Mouse (Mus musculus): ENCODE measurements around the gene Sstr2.
A peak's percentile ranks its signal among the peaks of the same experiment; 100 is the strongest.

DNA sequence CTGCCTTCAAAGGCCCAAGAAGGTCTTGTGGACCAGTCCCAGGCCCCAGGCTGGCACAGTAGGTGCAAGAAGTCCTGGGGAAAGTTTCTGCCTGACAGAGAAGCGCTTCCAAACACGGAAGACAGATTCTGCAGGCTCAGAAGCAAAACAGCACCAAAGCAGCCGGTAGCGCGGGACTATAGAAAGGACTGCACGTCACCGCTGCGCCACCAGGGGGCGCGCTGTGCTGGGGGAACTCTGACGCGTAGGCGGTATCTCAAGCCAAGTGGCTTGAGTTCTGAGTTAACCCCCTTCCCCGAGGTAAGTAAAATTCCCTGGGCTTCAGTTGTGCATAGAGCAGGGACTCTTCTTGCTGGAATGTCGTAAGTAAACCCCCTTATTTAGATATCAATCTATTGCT, 29.0 kb downstream of the Sstr2 start:
- TF ChIP-seq CTCF (IDR thresholded peaks at IDR 0.05; ENCODE audit: control insufficient read depth, insufficient read depth, insufficient read length), result peak; percentile 67
- TF ChIP-seq MYOD1 (IDR thresholded peaks at IDR 0.05; ENCODE audit: control insufficient read depth, insufficient read length, low read depth), result no peak
- no peak for TF ChIP-seq MAX (IDR thresholded peaks at IDR 0.05)
- no peak for TF ChIP-seq USF1 (IDR thresholded peaks at IDR 0.05; ENCODE audit: low read depth)

All from C2C12 (cell line).